Mouse (Mus musculus) gastrocnemius, adult 8-10 months (tissue): ENCODE measurements around the gene Nek7. TPM values are rescaled to one million over a fixed set of nuclear protein-coding genes. Genes with fewer than 3 reads are reported as not detected.
A peak's percentile ranks its signal among the peaks of the same experiment; 100 is the strongest.

Source experiments
- DNase-seq, 2 experiments: peaks; one replicate each; pipeline ENCODE4 v3.0.0; 2022; ENCODE audit warnings: low spot score in 2 of 2
- total RNA-seq, 4 experiments: library from RNA; stranded (reverse); gene quantifications; 2 replicates each; pipeline ENCODE4 v1.2.4; 2022

Gene Nek7
- total RNA-seq, 4 experiments from 2014 or later = 119 to 137 (median 125) TPM

DNA sequence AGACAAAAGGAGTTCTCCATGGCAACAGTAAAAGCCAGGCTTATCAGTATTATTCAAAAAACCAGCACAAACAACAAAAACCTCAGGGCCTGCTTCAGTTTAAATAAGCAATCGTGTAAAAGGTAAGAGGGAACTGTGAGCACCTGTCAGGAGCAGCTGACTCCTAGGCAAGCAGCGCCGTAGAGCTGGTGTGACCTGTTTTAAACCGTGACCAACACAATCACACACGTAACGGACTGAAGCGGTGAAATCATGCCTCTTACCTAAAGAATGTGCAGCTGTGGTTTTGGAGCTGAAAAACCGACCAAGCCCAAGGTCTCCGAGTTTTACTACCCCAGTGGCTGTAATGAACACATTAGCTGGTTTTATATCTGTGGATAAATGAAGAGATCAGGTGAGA is 104.6 kb downstream of the Nek7 start:
- no peak for DNase-seq

DNA sequence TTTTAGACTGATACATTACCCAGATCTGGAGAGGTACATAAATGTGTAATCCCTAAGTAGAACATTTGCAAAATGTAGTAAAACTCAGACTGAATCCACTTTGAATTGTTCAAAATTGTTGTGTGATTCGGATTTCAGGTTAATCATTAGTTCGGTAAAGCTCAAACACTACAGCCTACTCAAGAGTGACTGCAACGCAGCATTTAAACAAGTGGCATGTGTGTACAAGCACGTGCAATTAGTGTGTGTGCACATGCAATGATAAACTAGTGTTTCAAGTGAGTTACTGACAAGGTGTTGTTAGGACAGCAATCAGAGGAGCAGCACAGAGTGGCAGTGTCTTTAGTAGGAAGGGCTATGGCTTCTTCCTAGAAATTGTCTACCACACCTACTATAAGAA is 106.0 kb downstream of the Nek7 start:
- DNase-seq = no peak

DNA sequence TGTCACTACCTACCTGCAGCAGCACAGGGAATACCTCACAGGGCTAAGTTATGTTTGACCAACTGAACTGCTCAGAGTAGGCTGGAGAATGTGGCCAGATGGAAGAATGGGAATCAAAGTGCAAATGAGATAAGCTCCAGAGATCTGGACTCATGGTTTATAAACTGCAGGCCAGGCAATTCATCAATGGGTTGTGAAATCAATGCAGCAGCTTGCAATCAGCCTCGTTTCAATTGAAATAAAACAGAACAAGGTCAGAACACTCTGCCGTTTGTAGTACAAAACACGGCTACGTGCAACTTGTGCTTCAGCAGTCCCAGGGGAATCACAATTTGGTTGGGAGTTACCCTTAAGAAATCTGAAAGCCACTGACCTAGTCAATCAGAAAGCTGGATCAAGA is 109.4 kb downstream of the Nek7 start:
- DNase-seq = no peak

DNA sequence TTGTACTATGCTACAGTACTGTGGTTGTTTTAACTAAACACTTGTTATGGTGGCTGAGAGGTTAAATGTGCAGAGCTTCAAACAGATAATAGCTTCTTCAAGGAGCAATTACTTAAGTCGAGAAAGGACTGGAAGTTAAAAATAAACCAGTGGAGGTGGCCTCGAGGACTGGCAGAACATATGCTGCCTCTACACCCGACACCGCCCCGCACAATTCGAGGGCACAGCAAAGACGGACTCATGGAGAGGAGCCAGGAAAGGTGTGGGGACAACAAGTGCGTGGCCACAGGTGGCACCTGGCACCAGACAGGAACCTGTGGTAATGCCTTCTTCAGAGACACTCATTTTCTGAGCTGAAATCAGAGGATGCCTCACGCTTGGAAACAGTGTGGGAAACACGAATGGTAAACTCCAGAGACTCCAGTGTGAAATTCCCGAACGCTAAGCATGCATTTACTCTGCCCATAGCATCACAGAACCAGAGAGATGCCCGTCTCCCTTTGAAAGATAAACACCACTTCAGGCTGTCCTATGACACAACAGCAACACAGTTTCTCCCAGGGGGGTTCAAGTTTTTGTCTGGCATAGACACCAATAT is 112.4 kb downstream of the Nek7 start:
- peak in 1 of 2 experiments; percentile 10 for DNase-seq

DNA sequence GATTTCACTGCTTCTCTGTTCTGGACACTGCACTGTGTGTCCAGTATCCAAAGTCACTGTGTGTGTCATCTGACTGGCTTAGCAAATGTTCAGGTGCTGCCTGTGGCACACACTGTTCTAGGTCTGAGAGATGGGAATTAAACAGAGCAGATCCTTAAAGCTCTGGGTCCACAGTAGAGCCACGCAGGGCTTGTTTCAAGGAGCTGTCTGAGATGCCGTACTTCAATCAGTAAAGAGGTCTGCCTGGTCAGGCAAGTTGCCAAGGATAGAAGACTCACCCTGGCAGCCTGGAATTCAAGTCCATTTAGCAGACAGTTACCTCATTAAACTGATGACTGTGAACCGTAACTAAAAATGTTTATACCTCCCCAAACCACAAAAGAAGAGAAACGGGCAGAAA is 112.9 kb downstream of the Nek7 start:
- DNase-seq = no peak

DNA sequence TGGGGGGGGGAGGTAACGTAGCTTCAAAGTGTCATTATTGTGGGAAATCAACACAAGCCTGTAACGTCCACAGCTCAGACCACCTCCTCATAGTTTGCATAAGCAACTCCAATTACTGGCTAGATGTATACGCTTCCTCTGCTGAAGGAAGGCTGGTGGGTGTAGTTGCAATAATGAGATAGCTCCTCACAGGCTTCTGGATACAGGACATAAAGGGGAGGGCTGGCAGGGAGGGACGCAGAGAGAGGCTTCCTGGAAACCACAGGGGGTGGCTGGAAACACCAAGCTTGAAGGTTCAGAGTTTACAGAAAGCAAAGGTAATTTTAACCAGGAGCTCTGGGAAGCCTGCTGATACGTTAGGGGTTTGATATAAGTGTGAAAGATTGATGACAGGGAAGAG is 115.7 kb downstream of the Nek7 start:
- DNase-seq = no peak

DNA sequence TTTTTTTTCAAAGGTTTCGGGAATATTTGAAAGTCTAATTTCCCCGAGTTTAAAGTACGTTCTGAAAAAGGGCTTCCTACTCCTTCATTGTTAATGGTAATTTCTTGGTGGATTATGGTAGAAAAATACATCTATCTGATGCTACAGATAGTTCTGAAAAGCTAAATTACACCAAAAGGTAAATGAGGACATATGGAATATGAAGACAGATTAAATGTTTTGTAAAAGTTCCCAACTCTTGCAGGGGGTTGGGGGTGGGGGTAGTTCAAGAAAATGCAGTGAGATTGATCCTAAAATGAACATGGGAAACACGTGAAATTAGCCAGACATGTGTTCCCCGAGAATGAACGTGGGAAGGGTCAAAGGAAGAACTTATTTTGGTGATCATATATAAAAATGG is 119.2 kb downstream of the Nek7 start:
- DNase-seq = no peak

DNA sequence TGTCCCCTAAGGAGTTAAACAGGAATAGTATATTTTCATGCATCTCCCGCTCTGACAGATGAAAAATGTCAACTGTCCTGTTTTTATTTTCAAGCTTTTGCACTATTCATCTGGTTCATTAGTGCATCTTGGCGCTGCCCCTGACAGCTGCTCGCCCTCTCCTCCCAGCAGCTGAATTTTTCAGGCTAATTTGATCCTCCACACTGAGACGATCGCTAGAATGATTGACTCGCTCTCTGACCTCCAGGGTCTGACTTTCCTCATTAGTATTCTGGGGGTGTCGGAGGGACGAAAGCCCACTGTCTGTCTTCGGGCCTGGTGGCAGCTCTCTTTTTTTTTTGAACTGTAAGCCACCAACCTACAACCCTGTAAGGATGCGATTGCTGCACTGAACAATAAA is 119.8 kb downstream of the Nek7 start:
- DNase-seq = no peak

DNA sequence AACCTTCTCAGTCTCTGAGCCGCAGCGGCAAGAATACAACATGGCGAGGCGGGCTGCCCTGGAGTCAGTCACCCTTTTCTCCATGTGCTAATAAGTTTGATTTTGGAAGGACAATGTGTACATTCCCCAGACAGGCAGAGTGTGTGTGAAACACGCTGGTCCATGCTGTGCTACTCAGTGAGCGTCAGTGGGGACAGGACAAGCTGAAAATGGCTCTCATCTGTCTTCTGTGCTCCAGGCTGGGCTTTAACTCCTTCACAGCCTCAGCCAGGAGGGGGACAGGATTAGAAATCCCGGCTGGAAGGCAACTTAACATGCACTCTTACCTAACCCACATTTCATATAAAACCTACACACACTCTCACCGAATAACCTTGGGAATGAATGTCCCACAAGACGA is 120.5 kb downstream of the Nek7 start:
- no peak for DNase-seq

DNA sequence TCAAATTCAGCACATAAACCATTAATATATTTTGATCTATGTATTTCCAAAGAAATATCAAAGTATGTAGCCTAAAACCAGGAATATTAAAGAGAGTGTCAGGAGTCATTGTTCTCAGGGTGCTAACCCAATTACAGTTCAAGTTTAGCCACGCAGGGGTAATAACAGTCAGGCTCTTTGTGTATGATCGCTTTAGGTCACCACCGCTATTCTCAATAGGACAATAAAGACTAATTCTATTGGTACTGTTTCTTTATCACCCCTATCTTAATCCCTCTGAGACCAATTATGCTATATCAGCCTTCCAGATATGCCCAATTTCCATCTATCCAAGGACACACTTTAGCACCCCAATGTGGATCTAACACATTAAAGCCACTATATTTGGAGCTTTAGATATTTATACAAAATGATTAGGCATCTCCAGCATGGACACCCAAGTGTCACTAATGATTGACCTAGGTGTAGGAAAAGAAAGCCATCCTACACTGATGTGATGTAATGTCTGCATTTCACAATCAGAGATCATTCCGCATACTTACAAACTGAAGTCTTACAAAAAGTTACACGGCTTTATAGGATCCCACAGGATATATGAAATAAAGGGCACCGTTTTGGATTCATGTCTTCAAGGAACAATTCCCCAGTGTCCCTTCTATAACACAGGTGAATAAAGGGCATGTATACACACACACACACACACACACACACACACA is 128.4 kb downstream of the Nek7 start:
- no peak for DNase-seq

DNA sequence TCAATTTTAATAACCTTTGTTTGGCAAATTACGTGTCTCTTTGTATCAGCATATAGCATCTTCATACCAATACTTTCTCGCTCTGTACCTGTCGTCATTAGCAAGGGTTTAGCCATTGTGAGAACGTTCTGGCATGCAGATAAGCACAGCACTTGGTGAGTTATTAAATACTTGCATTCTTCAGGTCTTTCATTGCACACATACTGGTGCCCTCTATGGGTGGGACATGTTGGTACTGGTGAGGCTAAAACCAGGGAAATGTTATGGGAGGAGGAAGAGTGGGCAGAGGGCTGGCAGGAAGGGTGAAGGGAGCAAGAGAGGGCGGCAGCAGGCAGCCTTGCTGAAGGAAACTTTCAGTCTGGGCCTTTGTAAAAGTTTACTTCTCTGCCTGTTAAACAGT is 132.4 kb downstream of the Nek7 start:
- DNase-seq = no peak

DNA sequence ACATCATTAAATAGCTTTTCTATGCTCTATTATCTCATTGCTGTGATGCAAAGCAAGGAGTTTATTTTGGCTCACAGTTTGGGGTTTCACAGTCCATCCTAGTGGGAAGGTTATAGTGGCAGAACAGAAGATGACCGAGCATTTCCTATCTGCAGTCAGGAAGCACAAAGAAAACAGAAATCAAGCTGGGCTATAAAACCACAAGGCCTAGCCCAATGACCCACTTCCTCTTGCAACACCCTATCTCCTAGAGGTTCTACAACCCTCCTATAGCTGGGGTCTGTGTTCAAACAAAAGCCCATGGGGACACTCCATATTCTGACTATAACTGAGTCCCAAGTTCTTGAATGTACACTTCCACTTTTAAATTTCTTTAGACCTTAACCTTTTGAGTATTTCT is 139.2 kb downstream of the Nek7 start:
- DNase-seq = no peak

DNA sequence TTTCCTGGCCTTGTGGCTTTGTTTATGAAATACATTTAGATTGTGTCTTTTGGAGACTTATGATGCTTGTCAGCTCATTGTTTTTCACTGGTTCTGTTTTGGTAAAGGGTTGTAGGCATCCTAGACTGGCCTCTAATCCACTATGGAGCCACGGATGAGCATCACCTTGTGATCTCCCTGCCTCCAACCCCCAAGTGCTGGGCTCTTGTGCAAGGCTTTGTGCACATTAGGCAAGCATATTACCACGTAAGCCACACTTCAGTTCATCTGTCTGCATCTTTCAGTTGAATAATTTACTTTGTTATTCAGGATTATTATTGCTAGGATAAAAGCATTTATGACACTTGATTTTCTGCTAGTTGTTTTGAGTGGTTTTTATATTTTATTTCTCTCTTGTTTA is 154.6 kb downstream of the Nek7 start:
- DNase-seq = no peak

DNA sequence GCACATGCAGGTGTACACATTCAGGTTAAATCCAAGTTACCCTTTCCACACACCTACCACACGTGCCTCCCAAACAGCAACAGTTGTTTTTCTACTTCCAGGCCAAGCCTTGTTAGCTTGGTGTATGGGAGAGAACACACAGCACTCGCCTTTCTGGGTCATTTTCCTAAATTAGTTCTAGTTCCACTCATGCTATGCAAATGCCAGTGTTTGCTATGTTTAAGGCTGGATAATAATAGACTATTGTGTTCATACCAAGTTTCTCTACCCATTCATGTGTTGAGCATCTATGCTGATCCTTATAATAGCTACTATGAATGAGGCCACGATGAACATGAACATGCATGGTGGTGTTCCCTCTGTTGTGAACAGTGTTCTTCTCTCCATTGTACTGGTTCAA is 158.5 kb downstream of the Nek7 start:
- DNase-seq = no peak

DNA sequence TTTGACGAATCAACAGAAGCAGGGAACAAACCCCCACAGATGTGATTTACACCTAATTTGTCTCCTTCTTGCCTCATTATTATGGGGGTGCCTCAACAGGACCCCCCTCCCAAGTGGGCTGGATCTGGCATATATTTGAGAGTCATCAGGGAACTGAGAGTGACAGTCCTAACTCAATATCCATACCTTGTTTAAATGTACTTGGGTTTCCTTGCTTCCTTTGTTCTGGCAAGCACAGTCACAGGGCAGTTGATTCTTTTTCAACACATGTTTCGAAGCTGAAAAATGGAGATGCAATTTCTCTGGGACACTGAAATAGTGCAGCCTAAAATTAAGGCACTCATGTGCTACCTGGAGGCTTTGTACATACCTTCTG is 170.5 kb downstream of the Nek7 start:
- no peak for DNase-seq

DNA sequence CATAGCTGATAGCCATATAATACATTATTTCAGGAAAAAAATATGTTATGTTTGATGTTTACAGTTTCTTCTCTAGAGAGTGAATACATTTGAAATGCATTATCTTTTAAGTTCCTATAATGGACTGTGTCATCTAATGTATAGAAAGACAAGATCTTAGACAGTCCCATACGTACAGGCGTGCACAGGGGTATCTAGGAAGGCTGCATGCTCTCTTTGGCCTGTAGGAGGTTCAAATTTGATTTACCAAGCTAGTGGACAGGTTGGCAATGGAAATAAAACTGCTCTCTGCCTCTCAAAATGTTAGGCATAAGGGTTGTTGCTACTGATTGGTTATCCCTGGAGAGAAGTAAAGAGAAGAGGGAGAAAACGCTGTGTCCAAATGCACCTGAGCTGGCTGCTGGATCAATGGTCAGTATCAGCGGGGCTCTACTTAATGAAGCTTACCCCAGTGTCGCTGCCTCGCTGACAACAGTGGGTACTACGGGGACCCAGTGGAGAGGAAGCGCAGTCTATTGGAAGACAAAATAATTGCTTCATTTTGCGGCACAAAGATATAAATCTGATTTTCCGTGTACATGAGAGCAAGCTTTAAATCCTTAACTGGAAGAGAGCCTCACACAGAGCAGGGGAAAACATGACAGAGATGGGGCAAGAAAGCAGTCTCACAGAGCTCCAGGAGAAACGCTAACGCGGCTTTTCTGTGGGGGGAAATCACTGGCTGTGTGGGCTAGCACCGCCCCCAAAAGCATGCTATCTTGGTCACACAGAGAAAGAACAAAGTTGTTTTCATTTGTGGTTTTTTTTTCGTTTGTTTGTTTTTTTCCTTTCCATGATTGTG is 171.1 kb downstream of the Nek7 start:
- no peak for DNase-seq

DNA sequence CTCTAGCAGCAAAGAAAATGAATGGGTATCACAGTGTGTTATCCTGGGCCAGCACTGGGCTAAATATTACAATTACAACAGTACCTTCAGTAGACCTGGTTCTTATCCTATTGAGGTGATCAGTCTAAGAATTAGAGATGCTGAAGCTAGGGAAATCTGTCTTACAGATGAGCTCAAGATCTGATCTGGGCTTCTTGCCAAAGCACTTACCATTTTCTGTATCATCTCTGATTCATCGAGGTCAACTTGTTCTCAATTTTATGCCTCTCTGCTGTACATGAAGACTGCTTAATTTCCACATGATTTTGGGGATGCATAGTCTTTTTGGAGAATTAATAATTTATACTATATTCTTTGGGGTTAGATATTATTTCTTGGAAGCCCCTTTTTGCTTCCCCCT is 173.1 kb downstream of the Nek7 start:
- DNase-seq = no peak

Other genes with a start within 250 kb of the Nek7 start
- gene Lhx9, start 228.4 kb upstream of the Nek7 start, total RNA-seq = not detected
- gene 2310009B15Rik, start 236.7 kb upstream of the Nek7 start, total RNA-seq = 10 to 100 TPM; 15.9 to 19.9 (median 18.9) TPM